Mouse (Mus musculus): ENCODE measurements at regions not wholly inside any gene's neighbourhood (a gene's known extent, or its start where the extent isn't known, plus 50 kb on each side); places are given as distances from the start of the nearest gene placed in this dataset.

- intact Hi-C loops (cut with DNase I), result no loop called here
- no peak for DNase-seq (ENCODE audit: low spot score in 2 of 2)
Observed at GRCm38 (mm10) chr3:115815168-115815567, 72.5 kb upstream of the Dph5 start.

GRCm38 (mm10) chr3:115815571-115816156 is 72.0 kb upstream of the Dph5 start:
- DNase-seq (ENCODE audit: low spot score in 2 of 2), result no peak

GRCm38 (mm10) chr3:115816328-115817160 is 71.1 kb upstream of the Dph5 start:
- DNase-seq (ENCODE audit: low spot score in 2 of 2), result no peak
- intact Hi-C loops (cut with DNase I), result no loop called here

More at GRCm38 (mm10) chr3:115815571-115816156, 72.0 kb upstream of the Dph5 start:
- intact Hi-C loops (cut with DNase I), result no loop called here

DNA sequence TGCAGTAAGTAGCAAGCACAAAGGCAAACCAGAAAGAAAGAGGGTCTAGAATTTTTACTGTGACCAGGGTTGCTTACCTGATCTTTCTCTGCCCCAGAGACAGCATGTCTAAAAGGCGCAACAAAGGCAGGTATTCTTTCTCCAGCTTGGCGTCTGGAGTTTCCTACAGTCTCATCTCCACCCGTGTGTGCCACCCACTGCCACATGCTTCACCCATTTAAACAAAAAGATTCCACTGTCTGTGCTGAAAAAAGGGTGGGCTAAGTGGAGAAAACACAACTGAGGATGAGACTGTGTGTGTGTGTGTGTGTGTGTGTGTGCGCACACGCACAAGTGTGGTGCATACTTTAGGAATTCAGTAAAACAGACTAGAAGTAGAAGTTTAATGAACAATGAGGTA is 69.9 kb upstream of the Dph5 start:
- peak in 1 of 2 experiments; percentile 30 for DNase-seq (ENCODE audit: low spot score in 2 of 2)
- intact Hi-C loops (cut with DNase I), result no loop called here

- DNase-seq (ENCODE audit: low spot score in 2 of 2), result no peak
- intact Hi-C loops (cut with DNase I), result no loop called here
Observed at GRCm38 (mm10) chr3:115818734-115819133, 68.9 kb upstream of the Dph5 start.

DNA sequence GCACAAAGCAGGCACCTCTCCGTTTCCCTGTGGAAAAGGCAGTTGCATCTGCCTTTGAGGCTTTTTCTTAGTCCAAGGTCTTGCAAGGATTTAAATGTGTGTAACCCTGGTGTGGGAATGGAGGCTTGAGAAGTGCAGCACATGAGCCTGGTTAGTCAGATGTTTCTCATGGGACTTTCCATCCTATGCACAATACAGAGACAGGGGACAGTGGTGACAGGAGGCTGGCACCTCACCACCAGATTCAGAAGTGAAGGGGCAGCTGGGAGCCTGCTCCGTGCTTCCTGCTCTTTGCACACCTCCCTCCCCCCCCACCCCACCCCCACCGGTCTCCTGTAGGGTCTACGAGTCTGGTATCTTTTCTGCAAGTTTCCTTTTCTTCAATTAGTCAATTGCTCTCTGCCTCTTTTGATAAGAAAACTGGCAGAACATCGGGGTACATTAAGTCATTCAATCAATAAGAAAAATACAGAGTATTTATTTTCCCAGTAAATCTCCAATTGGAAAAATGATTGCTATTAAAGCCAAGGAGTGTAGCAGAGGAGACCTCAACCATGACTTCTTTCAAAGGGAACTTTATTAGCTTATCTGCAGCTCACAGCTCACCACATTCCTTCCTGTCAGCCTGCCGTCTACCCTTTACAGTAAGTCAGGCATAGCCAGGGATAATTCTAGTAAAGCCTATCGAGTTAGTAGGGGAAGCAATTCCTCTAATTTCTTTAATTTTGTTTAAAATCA is 68.1 kb upstream of the Dph5 start:
- intact Hi-C loops (cut with DNase I), result no loop called here
- DNase-seq (ENCODE audit: low spot score in 2 of 2), result no peak

DNA sequence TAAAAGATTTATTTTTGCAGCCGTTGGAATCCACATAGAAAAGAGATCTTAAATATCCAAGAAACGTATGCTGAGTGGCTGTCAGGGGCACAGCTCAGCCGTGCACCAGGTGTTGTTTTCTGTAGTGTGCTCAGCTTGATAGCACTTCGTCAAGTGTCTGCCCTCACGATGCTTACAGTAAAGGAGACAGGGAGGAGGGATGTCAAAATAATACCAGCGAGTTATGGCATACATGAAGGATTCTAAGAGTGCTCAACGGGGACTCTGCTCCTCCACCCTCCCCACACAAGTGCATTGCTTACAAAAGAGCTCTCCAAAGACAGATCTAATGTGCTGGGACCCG is 67.5 kb upstream of the Dph5 start:
- intact Hi-C loops (cut with DNase I), result no loop called here
- no peak for DNase-seq (ENCODE audit: low spot score in 2 of 2)

DNA sequence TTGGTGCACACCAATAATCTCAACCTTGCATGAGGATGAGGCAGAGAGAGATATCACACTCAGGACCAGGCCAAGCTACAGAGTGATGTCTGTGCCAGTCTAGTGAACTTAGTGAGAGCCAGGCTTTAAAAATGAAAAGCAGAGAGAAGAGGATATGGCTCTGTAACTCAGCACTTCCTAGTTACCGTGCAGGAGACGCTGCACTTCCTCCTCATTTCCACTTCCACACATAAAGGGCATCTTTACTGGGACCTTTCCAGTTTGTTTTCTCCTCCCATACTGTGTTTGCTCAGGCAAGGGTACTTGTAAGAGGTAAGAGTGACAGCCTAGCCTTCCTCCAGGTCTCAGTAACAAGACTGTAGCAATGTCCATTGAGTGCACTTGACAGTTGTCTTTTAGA is 66.0 kb upstream of the Dph5 start:
- DNase-seq (ENCODE audit: low spot score in 2 of 2), result no peak
- intact Hi-C loops (cut with DNase I), result no loop called here

DNA sequence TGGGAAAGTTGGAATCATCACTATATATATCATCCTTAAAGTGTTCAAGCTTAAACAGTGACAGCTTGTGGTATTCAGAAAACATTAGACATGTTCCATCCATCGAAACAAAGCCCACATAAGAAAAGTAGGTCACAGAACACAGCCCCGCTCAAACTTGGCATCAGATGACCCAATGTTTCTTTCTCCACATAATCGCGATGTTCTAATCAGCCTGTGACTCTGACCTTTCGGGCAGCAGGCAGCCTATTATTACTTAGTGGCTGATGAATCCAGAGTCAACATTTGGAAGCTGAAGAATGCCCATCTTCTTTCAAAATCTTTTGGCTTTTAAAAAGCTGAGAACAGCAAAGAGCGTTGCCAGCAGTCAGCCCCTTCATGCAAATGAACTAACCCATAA is 65.1 kb upstream of the Dph5 start:
- intact Hi-C loops (cut with DNase I), result no loop called here
- peak in 1 of 2 experiments; percentile 18 for DNase-seq (ENCODE audit: low spot score in 2 of 2)

GRCm38 (mm10) chr3:115823741-115824140 is 63.9 kb upstream of the Dph5 start:
- DNase-seq (ENCODE audit: low spot score in 2 of 2), result no peak

GRCm38 (mm10) chr3:115824792-115825191 is 62.8 kb upstream of the Dph5 start:
- intact Hi-C loops (cut with DNase I), result no loop called here
- DNase-seq (ENCODE audit: low spot score in 2 of 2), result no peak

More at GRCm38 (mm10) chr3:115823741-115824140, 63.9 kb upstream of the Dph5 start:
- intact Hi-C loops (cut with DNase I), result no loop called here

DNA sequence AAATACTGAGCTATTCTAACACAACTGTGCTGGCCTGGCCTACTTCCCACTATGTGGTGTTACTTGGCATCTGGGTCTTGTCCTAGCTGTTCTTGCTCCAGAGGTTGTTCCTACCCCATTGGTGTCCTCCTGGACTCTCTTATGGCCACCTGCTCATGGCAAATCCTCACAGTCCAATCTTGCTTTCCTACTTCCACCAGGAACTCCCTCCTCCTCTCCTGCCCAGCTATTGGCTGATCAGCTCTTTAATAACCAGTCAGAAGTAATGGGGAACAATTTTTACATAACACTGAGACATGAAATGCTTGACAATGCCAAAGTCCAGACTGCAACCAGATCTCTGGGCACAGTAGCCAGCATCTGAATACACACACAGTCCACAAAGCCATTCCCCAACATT is 52.3 kb upstream of the Dph5 start:
- no peak for DNase-seq (ENCODE audit: low spot score in 2 of 2)
- intact Hi-C loops (cut with DNase I), result no loop called here

- DNase-seq (ENCODE audit: low spot score in 2 of 2), result no peak
- intact Hi-C loops (cut with DNase I), result no loop called here
Observed at GRCm38 (mm10) chr3:115837617-115838216, 49.9 kb upstream of the Dph5 start.

Measured in left cerebral cortex, postnatal 14 days (tissue).